Mouse (Mus musculus) kidney, adult 2 months (tissue): ENCODE measurements around the gene Ltf.

ENCODE experiments used
- CTCF ChIP-seq: fragments of 200-500 bp; conservative IDR thresholded peaks from 2 replicates; pipeline ENCODE4 v1.5.1; 2011; ENCODE audit warnings: low read depth, mild to moderate bottlenecking, control low read depth, low read length, moderate library complexity, mixed read lengths; ENCODE audit not compliant: insufficient read depth, insufficient read length
- POLR2A ChIP-seq: fragments of 200-500 bp; IDR thresholded peaks from one replicate; pipeline ENCODE4 v1.6.1; 2011; ENCODE audit warnings: low read depth, low read length, control low read depth

GRCm38 (mm10) chr9:111019022-111019421 is at the start of gene Ltf:
- TF ChIP-seq CTCF (no peak), POLR2A (no peak)
